Mouse (Mus musculus) small intestine, adult 2 months (tissue): ENCODE data around the gene Mt3. TPM values are rescaled to one million over a fixed set of nuclear protein-coding genes. Genes with fewer than 3 reads are reported as not detected.
"Not testable (repeated sequence)": the region's sequence is repeated elsewhere in the genome, so short reads cannot be mapped to it uniquely, and the experiment has no call there.

ENCODE experiments used
- H3K27ac ChIP-seq: fragments of 200-500 bp; 2 replicates; pipeline ENCODE4 v1.5.1; 2012; ENCODE audit warnings: low read depth, low read length, control low read depth, inconsistent platforms; ENCODE audit not compliant: insufficient read depth
- H3K27me3 ChIP-seq: fragments of 200-500 bp; 2 replicates; pipeline ENCODE4 v1.6.1; 2012; ENCODE audit warnings: mild to moderate bottlenecking, moderate library complexity, low read length, inconsistent platforms; ENCODE audit not compliant: control insufficient read depth, insufficient read depth
- H3K36me3 ChIP-seq: fragments of 200-500 bp; 2 replicates; pipeline ENCODE4 v1.6.1; 2012; ENCODE audit warnings: mild to moderate bottlenecking, low read length, control low read depth, inconsistent platforms; ENCODE audit not compliant: control insufficient read depth, insufficient read depth
- H3K4me1 ChIP-seq: fragments of 200-500 bp; 2 replicates; pipeline ENCODE4 v1.6.1; 2012; ENCODE audit warnings: low read length, inconsistent platforms, mixed read lengths; ENCODE audit not compliant: control insufficient read depth, insufficient read depth, insufficient read length
- H3K4me3 ChIP-seq: fragments of 200-500 bp; 2 replicates; pipeline ENCODE4 v1.5.1; 2012; ENCODE audit warnings: low read depth, mild to moderate bottlenecking, control low read depth, inconsistent platforms, low read length, moderate library complexity
- CTCF ChIP-seq: fragments of 200-500 bp; IDR thresholded peaks from 2 replicates; pipeline ENCODE4 v1.5.1; 2012; ENCODE audit warnings: low read depth, mild to moderate bottlenecking, control low read depth, inconsistent platforms, low read length, moderate library complexity, mixed read lengths; ENCODE audit not compliant: insufficient replicate concordance, insufficient read length; ENCODE audit errors: extremely low read depth
- POLR2A ChIP-seq: fragments of 200-500 bp; IDR thresholded peaks from 2 replicates; pipeline ENCODE4 v1.6.1; 2012; ENCODE audit warnings: low read depth, mild to moderate bottlenecking, control low read depth, inconsistent platforms, low read length, moderate library complexity
- WGBS: fragments of 180-500 bp; shearing (Covaris S2); methylation state at CpG from one replicate; pipeline ENCODE4 v1.1.7; 2018; 5-methylcytosine and 5-hydroxymethylcytosine counted together
- polyA plus RNA-seq: library from polyadenylated mRNA; depleted of rRNA; stranded (reverse); fragments of >200 nt; gene quantifications from 2 replicates; pipeline ENCODE4 v1.2.3, GENCODE M21; 2012

The Mt3 gene
- polyA plus RNA-seq, 1 experiment, result 2.8 TPM

- H3K36me3 ChIP-seq, result no peaks in the 10 kb centered on the region
- no peak overlapping the region for H3K27ac ChIP-seq
- WGBS, result 67% methylated on average over 5 of the region's 5 CpGs
- no peak for TF ChIP-seq CTCF
- no peak for TF ChIP-seq POLR2A
- no peaks in the 10 kb centered on the region for H3K27me3 ChIP-seq
- peaks cover 5% of the 10 kb centered on the region for H3K4me1 ChIP-seq
- H3K4me3 ChIP-seq, result no peak overlapping the region
These were observed 20.3 kb upstream of the Mt3 start for GRCm38 (mm10) chr8:94132096-94132495.

DNA sequence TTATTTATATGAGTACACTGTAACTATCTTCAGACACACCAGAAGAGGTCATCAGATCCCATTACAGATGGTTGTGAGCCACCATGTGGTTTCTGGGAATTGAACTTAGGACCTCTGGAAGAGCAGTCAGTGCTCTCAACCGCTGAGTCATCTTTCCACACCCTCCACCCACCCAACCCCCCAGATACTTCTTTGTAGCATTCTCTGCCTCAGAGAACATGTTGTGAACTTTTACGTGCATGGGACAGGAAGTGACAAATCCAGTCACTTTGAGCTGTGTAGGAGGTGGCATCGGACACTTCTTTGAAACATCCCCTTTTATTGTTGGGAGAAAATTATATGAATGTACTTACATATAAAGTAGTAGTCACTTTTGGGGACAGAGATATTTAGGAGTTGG is 17.8 kb upstream of the Mt3 start:
- not testable (repeated sequence) for H3K27ac ChIP-seq, H3K36me3 ChIP-seq, H3K4me1 ChIP-seq, H3K4me3 ChIP-seq, H3K27me3 ChIP-seq
- 39% methylated on average over 3 of the region's 3 CpGs for WGBS

GRCm38 (mm10) chr8:94135556-94135955 is 16.9 kb upstream of the Mt3 start:
- Histone ChIP-seq H3K27me3 (no peaks in the 10 kb centered on the region), H3K4me3 (no peak overlapping the region), H3K36me3 (no peaks in the 10 kb centered on the region), H3K4me1 (peaks cover 5% of the 10 kb centered on the region), H3K27ac (no peak overlapping the region)
- TF ChIP-seq CTCF (no peak), POLR2A (no peak)
- 90% methylated on average over 6 of the region's 6 CpGs for WGBS

DNA sequence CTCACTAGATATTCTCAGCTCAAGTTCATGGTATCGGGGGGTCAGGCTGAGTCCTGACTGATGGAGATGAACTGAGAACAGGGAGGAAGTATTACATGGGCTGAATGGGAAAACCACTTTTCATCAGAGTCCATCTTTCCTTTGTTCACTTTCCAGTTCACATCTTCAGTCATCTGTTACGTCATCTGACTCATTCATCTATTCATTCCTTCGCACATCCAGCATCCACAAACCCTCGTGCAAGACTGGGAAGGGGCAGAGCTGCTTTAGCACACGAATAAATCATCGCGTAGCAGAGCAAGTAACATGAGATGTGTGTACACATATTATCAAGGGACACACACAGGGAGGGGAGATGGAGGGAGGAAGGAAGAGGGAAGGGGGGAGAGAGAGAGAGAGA is 16.2 kb upstream of the Mt3 start:
- H3K27ac ChIP-seq, result no peak overlapping the region
- no peak for TF ChIP-seq CTCF
- no peak for TF ChIP-seq POLR2A
- WGBS, result 89% methylated on average over 7 of the region's 7 CpGs

GRCm38 (mm10) chr8:94136933-94137332 is 15.5 kb upstream of the Mt3 start, which contains the start of gene Mt4:
Mt4 (plus strand) TSS chr8:94137197.
- no peak for TF ChIP-seq CTCF
- no peak for TF ChIP-seq POLR2A
- Histone ChIP-seq H3K27ac (no peak within 1 kb of the TSS), H3K36me3 (no peaks in the 10 kb centered on the region), H3K4me1 (peaks cover 5% of the 10 kb centered on the region), H3K4me3 (no peak within 1 kb of the TSS), H3K27me3 (no peaks in the 10 kb centered on the region)
- WGBS, result 14% methylated on average over 6 of the region's 6 CpGs

More for the DNA sequence above, 16.2 kb upstream of the Mt3 start:
- H3K4me1 ChIP-seq, result peaks cover 5% of the 10 kb centered on the region
- H3K4me3 ChIP-seq, result no peak overlapping the region
- H3K27me3 ChIP-seq, result no peaks in the 10 kb centered on the region
- no peaks in the 10 kb centered on the region for H3K36me3 ChIP-seq

GRCm38 (mm10) chr8:94140266-94140795 is 12.1 kb upstream of the Mt3 start:
- H3K27me3 ChIP-seq, result no peaks in the 10 kb centered on the region
- 75% methylated on average over 4 of the region's 4 CpGs for WGBS
- H3K36me3 ChIP-seq, result no peaks in the 10 kb centered on the region
- H3K27ac ChIP-seq, result no peak overlapping the region
- no peak for TF ChIP-seq POLR2A
- no peak for TF ChIP-seq CTCF
- H3K4me1 ChIP-seq, result peaks cover 5% of the 10 kb centered on the region
- no peak overlapping the region for H3K4me3 ChIP-seq

GRCm38 (mm10) chr8:94148236-94148635 is 4.2 kb upstream of the Mt3 start:
- Histone ChIP-seq H3K27ac (no peak overlapping the region), H3K4me3 (no peak overlapping the region), H3K36me3 (no peaks in the 10 kb centered on the region), H3K27me3 (0 out of 2 replicates have a peak, but pooled peaks cover 6% of the 10 kb centered on the region), H3K4me1 (peaks cover 4% of the 10 kb centered on the region; the same call in 1 of the 2 replicates)
- no peak for TF ChIP-seq CTCF
- TF ChIP-seq POLR2A, result no peak
- WGBS, result 40% methylated on average over 5 of the region's 5 CpGs
